Mouse (Mus musculus): ENCODE measurements around the gene Syt14. TPM values are rescaled to one million over a fixed set of nuclear protein-coding genes. Genes with fewer than 3 reads are reported as not detected.
A peak's percentile ranks its signal among the peaks of the same experiment; 100 is the strongest.

Syt14 gene
- total and polyA plus RNA-seq, 3 experiments, result 0.16 TPM; not detected in 2

GRCm38 (mm10) chr1:193060167-193060566, 24.6 kb upstream of the Syt14 start:
- H3K4me3 ChIP-seq (ENCODE audit: low read depth, low read length), result no peak overlapping the region
- DNase-seq (ENCODE audit: low spot score) (no peak), ATAC-seq (ENCODE audit: extremely low read depth, insufficient number of reproducible peaks, low FRiP score, poor library complexity, severe bottlenecking) (peak; percentile 45; the same call in 1 of the 2 replicates)

GRCm38 (mm10) chr1:193059596-193059995, 24.0 kb upstream of the Syt14 start:
- no peaks in the 10 kb centered on the region for H3K27me3 ChIP-seq (ENCODE audit: insufficient read depth, low read length)
- no peak for ATAC-seq (ENCODE audit: extremely low read depth, insufficient number of reproducible peaks, low FRiP score, poor library complexity, severe bottlenecking)
- no peak for DNase-seq (ENCODE audit: low spot score)
- no peaks in the 10 kb centered on the region for H3K36me3 ChIP-seq (replicated peaks)
- TF ChIP-seq GATA1 (IDR thresholded peaks at IDR 0.05; ENCODE audit: borderline replicate concordance, low read length) (no peak), CTCF (IDR thresholded peaks at IDR 0.05; ENCODE audit: low read depth, low read length) (no peak), TAL1 (conservative IDR thresholded peaks at IDR 0.05; ENCODE audit: low read depth, low read length) (no peak), GATA2 (IDR thresholded peaks at IDR 0.05; ENCODE audit: borderline replicate concordance, low read depth, low read length) (no peak), POLR2AphosphoS5 (IDR thresholded peaks at IDR 0.05; ENCODE audit: insufficient replicate concordance, low read depth, low read length) (no peak)
- H3K4me1 ChIP-seq (ENCODE audit: insufficient read depth, low read depth, low read length), result no peaks in the 10 kb centered on the region
- H3K9me3 ChIP-seq (replicated peaks), result no peaks in the 10 kb centered on the region
- H3K4me3 ChIP-seq (ENCODE audit: low read depth, low read length), result no peak overlapping the region

More at GRCm38 (mm10) chr1:193060167-193060566, 24.6 kb upstream of the Syt14 start:
- no peak for TF ChIP-seq POLR2AphosphoS5 (IDR thresholded peaks at IDR 0.05; ENCODE audit: insufficient replicate concordance, low read depth, low read length)
- TF ChIP-seq TAL1 (conservative IDR thresholded peaks at IDR 0.05; ENCODE audit: low read depth, low read length), result no peak
- TF ChIP-seq CTCF (IDR thresholded peaks at IDR 0.05; ENCODE audit: low read depth, low read length), result no peak
- TF ChIP-seq GATA2 (IDR thresholded peaks at IDR 0.05; ENCODE audit: borderline replicate concordance, low read depth, low read length), result no peak
- no peak for TF ChIP-seq GATA1 (IDR thresholded peaks at IDR 0.05; ENCODE audit: borderline replicate concordance, low read length)
- no peaks in the 10 kb centered on the region for H3K27me3 ChIP-seq (ENCODE audit: insufficient read depth, low read length)
- H3K36me3 ChIP-seq (replicated peaks), result no peaks in the 10 kb centered on the region
- no peaks in the 10 kb centered on the region for H3K4me1 ChIP-seq (ENCODE audit: insufficient read depth, low read depth, low read length)
- no peaks in the 10 kb centered on the region for H3K9me3 ChIP-seq (replicated peaks)

DNA sequence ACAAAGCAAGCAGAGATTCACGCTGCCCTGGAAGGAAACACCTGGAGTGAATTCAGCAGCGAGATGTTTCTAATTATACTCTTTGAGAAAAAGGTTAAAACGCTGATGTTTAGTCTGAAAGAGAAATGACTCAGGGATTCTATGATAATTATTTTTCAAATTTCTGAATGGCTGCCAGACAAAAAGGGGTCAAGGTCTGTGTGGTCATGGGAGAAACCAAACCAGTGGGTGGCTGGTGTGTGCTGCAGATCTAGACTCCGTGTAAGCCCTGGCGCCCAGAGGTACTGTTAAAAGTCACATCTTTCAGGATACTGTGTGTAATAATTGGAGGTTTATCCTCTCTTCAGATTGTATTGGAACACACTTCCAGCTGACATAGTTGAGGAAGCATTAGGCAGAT, 18.8 kb upstream of the Syt14 start:
- TF ChIP-seq CTCF (IDR thresholded peaks at IDR 0.05; ENCODE audit: low read depth, low read length) (no peak), TAL1 (conservative IDR thresholded peaks at IDR 0.05; ENCODE audit: low read depth, low read length) (no peak), GATA2 (IDR thresholded peaks at IDR 0.05; ENCODE audit: borderline replicate concordance, low read depth, low read length) (no peak), GATA1 (IDR thresholded peaks at IDR 0.05; ENCODE audit: borderline replicate concordance, low read length) (no peak), POLR2AphosphoS5 (IDR thresholded peaks at IDR 0.05; ENCODE audit: insufficient replicate concordance, low read depth, low read length) (no peak)
- H3K36me3 ChIP-seq (replicated peaks), result no peaks in the 10 kb centered on the region
- no peaks in the 10 kb centered on the region for H3K27me3 ChIP-seq (ENCODE audit: insufficient read depth, low read length)
- no peaks in the 10 kb centered on the region for H3K4me1 ChIP-seq (ENCODE audit: insufficient read depth, low read depth, low read length)
- DNase-seq (ENCODE audit: low spot score), result no peak
- no peaks in the 10 kb centered on the region for H3K9me3 ChIP-seq (replicated peaks)
- H3K4me3 ChIP-seq (ENCODE audit: low read depth, low read length), result no peak overlapping the region
- no peak for ATAC-seq (ENCODE audit: extremely low read depth, insufficient number of reproducible peaks, low FRiP score, poor library complexity, severe bottlenecking)

DNA sequence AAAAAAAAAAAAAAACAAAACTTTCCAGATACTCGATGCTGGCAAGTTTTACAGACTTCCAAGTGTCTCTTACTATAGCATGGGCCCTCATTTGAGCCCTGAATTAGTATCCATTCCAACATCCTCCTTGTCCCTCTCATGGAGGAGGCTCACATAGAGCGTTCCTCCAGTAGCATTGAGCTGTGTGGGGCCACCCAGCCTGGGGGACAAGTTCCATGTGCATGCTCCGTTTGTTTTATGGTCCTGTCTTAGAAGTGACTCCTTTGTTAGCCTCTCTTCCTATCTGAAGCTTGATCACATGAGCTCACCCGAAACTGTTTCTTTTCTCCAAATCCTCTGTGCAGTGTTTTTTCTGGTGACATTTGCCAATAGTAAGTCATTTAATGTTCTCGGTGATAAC, 17.5 kb upstream of the Syt14 start:
- Histone ChIP-seq H3K27me3 (ENCODE audit: insufficient read depth, low read length) (no peaks in the 10 kb centered on the region), H3K4me3 (ENCODE audit: low read depth, low read length) (no peak overlapping the region), H3K9me3 (replicated peaks) (no peaks in the 10 kb centered on the region), H3K36me3 (replicated peaks) (no peaks in the 10 kb centered on the region), H3K4me1 (ENCODE audit: insufficient read depth, low read depth, low read length) (no peaks in the 10 kb centered on the region)
- TF ChIP-seq GATA1 (IDR thresholded peaks at IDR 0.05; ENCODE audit: borderline replicate concordance, low read length) (no peak), GATA2 (IDR thresholded peaks at IDR 0.05; ENCODE audit: borderline replicate concordance, low read depth, low read length) (no peak), CTCF (IDR thresholded peaks at IDR 0.05; ENCODE audit: low read depth, low read length) (no peak), TAL1 (conservative IDR thresholded peaks at IDR 0.05; ENCODE audit: low read depth, low read length) (no peak), POLR2AphosphoS5 (IDR thresholded peaks at IDR 0.05; ENCODE audit: insufficient replicate concordance, low read depth, low read length) (no peak)
- DNase-seq (ENCODE audit: low spot score) (no peak), ATAC-seq (ENCODE audit: extremely low read depth, insufficient number of reproducible peaks, low FRiP score, poor library complexity, severe bottlenecking) (no peak)

DNA sequence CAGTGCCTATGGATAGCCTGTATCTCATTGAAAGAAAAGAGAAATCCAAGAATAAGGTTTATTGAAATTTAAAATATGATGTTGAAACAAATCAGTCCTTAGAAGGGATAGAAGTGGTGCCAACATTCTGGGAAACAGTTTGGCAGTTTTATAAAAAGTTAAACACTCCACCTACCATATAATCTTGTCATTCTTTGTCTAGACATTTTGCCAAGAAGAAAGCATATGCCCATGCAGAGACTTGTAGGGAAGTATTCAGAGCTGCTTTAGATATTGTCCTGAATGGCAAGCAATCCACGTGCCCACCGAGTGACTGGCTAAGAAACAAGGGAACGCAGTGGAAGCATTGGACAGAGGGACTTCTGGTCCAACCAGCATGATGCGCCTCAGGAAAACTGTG, 12.0 kb upstream of the Syt14 start:
- Histone ChIP-seq H3K36me3 (replicated peaks) (no peaks in the 10 kb centered on the region), H3K9me3 (replicated peaks) (no peaks in the 10 kb centered on the region), H3K4me1 (ENCODE audit: insufficient read depth, low read depth, low read length) (no peaks in the 10 kb centered on the region), H3K4me3 (ENCODE audit: low read depth, low read length) (no peak overlapping the region), H3K27me3 (ENCODE audit: insufficient read depth, low read length) (no peaks in the 10 kb centered on the region)
- ATAC-seq (ENCODE audit: extremely low read depth, insufficient number of reproducible peaks, low FRiP score, poor library complexity, severe bottlenecking) (no peak), DNase-seq (ENCODE audit: low spot score) (no peak)
- no peak for TF ChIP-seq GATA2 (IDR thresholded peaks at IDR 0.05; ENCODE audit: borderline replicate concordance, low read depth, low read length)
- no peak for TF ChIP-seq CTCF (IDR thresholded peaks at IDR 0.05; ENCODE audit: low read depth, low read length)
- TF ChIP-seq TAL1 (conservative IDR thresholded peaks at IDR 0.05; ENCODE audit: low read depth, low read length), result no peak
- TF ChIP-seq POLR2AphosphoS5 (IDR thresholded peaks at IDR 0.05; ENCODE audit: insufficient replicate concordance, low read depth, low read length), result no peak
- TF ChIP-seq GATA1 (IDR thresholded peaks at IDR 0.05; ENCODE audit: borderline replicate concordance, low read length), result no peak

DNA sequence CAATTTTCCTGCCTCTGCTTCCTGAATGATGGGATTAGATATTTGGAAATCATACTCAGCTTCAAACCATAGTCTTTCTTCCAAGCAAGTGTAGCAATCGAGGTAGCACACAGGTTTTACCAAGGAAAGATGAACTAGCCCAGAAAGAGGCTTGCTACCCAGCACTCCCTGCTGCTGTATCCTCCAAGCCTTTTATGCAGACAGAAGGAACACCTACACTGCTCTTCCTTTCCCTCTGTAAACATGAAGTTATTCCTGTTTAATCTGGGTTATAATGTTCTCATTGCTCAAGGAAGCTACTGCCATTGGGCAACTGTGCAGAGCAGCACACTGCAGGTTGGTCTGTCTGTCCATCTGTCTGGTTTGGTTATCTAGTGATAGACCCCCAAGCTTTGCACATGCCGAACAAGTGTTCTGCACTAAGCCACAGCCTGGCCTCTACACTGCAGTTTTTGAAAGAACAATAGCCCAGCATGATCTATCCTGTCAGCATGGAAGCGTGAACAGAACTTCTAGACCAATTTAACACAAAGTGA, 7.3 kb upstream of the Syt14 start:
- Histone ChIP-seq H3K36me3 (replicated peaks) (no peaks in the 10 kb centered on the region), H3K4me3 (ENCODE audit: low read depth, low read length) (no peak overlapping the region), H3K4me1 (ENCODE audit: insufficient read depth, low read depth, low read length) (no peaks in the 10 kb centered on the region), H3K9me3 (replicated peaks) (no peaks in the 10 kb centered on the region), H3K27me3 (ENCODE audit: insufficient read depth, low read length) (no peaks in the 10 kb centered on the region)
- ATAC-seq (ENCODE audit: extremely low read depth, insufficient number of reproducible peaks, low FRiP score, poor library complexity, severe bottlenecking), result no peak
- TF ChIP-seq GATA1 (IDR thresholded peaks at IDR 0.05; ENCODE audit: borderline replicate concordance, low read length) (no peak), GATA2 (IDR thresholded peaks at IDR 0.05; ENCODE audit: borderline replicate concordance, low read depth, low read length) (no peak), TAL1 (conservative IDR thresholded peaks at IDR 0.05; ENCODE audit: low read depth, low read length) (no peak), CTCF (IDR thresholded peaks at IDR 0.05; ENCODE audit: low read depth, low read length) (no peak), POLR2AphosphoS5 (IDR thresholded peaks at IDR 0.05; ENCODE audit: insufficient replicate concordance, low read depth, low read length) (no peak)
- DNase-seq (ENCODE audit: low spot score), result no peak

Measured in G1E (cell line).